Mouse (Mus musculus) cortical plate, adult 2 months (tissue): ENCODE results near the gene Vdac1. TPM values are rescaled to one million over a fixed set of nuclear protein-coding genes. Genes with fewer than 3 reads are reported as not detected.

Experiments used
- H3K27ac ChIP-seq: fragments of 200-500 bp; 2 replicates; pipeline ENCODE4 v1.5.1; 2012; ENCODE audit warnings: low read length, control low read depth, inconsistent platforms; ENCODE audit not compliant: insufficient read depth
- H3K4me1 ChIP-seq: fragments of 200-500 bp; 2 replicates; pipeline ENCODE4 v1.6.1; 2011; ENCODE audit warnings: low read length; ENCODE audit not compliant: control insufficient read depth, insufficient read depth
- H3K4me3 ChIP-seq: fragments of 200-500 bp; 2 replicates; pipeline ENCODE4 v1.5.1; 2011; ENCODE audit warnings: mild to moderate bottlenecking, low read length, control low read depth; ENCODE audit not compliant: insufficient read depth
- CTCF ChIP-seq: fragments of 200-500 bp; IDR thresholded peaks from 2 replicates; pipeline ENCODE4 v1.5.1; 2011; ENCODE audit warnings: mild to moderate bottlenecking, control low read depth, low read length; ENCODE audit not compliant: insufficient read depth; ENCODE audit errors: extremely low read depth
- POLR2A ChIP-seq: fragments of 200-500 bp; IDR thresholded peaks from 2 replicates; pipeline ENCODE4 v1.6.1; 2011; ENCODE audit warnings: mild to moderate bottlenecking, low read length, control low read depth; ENCODE audit not compliant: insufficient read depth; ENCODE audit errors: extremely low read depth
- polyA plus RNA-seq: library from polyadenylated mRNA; depleted of rRNA; stranded (reverse); fragments of >200 nt; gene quantifications from 2 replicates; pipeline ENCODE4 v1.2.3, GENCODE M21; 2012

Gene Vdac1
- polyA plus RNA-seq, 1 experiment: 362 TPM

DNA sequence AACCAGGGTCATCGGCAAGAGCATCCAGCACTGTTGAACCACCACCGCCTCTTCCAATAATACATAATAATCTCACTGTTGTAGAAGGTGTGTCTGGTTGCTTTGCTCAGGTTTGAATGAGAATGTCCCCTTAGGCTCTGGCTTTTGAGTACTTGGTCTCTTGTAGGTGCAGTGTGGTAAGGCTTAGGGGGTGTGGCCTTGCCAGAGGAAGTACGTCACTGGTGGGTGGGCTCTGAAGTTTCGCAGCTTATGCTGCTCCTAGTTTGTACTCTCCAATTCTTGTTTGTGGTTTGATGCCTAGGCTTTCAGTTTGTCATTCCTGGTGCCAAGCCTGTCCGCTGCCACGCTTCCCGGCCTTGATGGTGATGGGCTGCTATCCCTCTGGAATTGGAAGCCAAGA, 29.3 kb downstream of the Vdac1 start:
- TF ChIP-seq CTCF (no peak), POLR2A (no peak)

DNA sequence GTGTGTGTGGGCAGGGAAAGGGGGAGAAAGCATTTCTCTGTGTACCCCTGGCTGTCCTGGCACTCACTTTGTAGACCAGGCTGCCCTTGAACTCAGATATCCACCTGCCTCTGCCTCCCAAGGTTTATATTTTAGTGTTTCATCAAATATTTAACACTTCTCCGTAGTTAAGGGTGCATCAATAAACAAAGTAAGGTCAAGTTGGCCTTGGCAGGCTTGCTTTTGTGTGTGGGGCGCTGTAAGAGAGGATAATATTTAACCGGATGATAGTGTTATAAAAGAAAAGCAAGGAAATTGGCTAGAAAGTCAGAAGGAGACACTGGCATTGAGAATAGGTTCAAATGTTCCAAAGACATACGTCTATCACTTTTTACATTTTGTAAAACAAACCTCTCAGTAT, 33.8 kb downstream of the Vdac1 start:
- Histone ChIP-seq H3K27ac (no peak overlapping the region), H3K4me3 (no peak overlapping the region), H3K4me1 (peaks cover 6% of the 10 kb centered on the region)
- no peak for TF ChIP-seq CTCF
- no peak for TF ChIP-seq POLR2A

More for the DNA sequence above, 29.3 kb downstream of the Vdac1 start:
- Histone ChIP-seq H3K27ac (no peak overlapping the region), H3K4me3 (no peak overlapping the region), H3K4me1 (no peaks in the 10 kb centered on the region)

DNA sequence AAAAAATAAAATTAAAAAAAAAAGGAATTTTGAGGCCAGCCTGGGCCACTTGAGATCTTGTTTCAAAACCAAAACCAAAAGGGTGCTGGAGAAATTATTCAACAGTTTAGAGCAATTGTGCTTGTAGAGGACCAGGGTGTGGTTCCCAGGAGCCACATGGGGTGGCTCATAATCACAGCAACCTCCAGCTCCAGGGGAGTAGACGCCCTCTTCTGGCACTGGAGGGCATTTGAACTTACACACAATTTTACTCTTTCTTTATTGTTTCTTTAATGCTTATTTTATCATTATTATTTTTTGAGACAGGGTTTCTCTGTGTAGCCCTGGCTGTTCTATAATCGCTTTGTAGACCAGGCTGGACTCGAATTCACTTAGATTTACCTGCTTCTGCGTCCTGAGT, 34.7 kb downstream of the Vdac1 start:
- H3K4me3 ChIP-seq: no peak overlapping the region
- H3K4me1 ChIP-seq: peaks cover 6% of the 10 kb centered on the region
- no peak overlapping the region for H3K27ac ChIP-seq
- TF ChIP-seq POLR2A: no peak
- no peak for TF ChIP-seq CTCF

DNA sequence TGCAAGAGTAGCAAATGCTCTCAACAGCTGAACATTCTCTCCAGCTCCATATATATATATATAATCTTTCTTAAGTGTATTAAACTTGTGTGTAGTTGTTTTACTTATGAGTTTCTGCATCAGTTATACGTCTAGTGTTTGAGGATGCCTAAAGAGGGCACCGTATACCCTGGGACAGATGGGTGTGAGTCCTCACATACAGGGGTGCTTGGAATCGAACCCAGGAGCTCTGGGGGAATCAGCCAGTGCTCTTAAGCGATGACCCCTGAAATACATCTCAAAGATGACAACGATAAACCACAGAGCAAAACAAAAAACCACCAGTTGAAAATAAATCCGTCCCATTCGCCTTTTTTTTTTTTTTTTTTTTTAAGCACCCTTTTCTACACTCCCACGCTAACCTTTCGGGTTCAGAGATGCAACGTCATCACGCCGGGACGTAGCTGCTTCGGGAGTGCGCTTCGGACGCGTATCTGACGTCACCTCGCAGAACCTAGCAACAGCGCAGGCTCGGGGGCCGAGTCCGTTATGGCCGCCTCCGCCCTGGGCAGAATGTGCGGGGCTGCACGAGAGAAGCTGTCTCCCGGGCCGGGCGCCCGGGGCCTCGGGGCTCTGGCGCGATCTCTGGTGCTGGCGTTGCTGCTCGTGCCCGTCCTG, 35.4 kb downstream of the Vdac1 start, which contains the start of gene 9530068E07Rik:
Gene 9530068E07Rik (plus strand): TSS at position 489 of the 657 bp plus-strand sequence.
- Histone ChIP-seq H3K4me1 (peaks cover 6% of the 10 kb centered on the region), H3K4me3 (peak within 1 kb of the TSS; percentile 84), H3K27ac (peak within 1 kb of the TSS; percentile 89)
- TF ChIP-seq POLR2A: peak; percentile 90
- TF ChIP-seq CTCF: no peak

DNA sequence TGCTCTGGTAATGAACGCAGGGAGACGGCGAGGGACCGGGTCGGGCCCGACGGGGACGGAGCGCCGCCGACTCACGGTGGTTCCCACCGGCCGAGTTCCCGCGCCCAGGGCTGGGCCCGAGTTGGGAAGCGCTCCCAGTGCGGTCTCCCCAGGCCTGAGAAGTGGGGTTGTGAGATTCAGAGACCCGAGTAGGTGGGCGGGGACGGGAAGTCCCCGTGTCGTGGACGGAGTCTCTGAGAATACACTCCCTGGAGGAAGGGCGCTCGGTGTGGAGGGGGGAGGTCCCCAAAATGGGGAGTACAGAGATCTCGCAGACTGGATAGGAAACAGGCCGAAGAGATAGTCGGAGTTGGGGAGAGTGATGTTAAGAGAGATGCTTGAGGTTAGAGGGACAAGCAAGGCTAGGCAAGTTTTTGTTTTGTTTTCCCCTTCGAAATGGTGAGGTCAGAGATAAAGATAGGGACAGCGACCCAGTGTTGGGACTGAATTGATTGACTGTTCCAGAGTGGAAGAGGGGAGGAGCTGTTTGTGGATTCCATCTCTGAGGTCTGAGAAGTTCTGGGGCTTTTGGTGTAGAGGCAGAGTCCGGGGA, 36.0 kb downstream of the Vdac1 start:
- peak overlapping the region; percentile 89 for H3K27ac ChIP-seq
- peaks cover 6% of the 10 kb centered on the region for H3K4me1 ChIP-seq
- peak overlapping the region; percentile 84 for H3K4me3 ChIP-seq
- TF ChIP-seq POLR2A (no peak), CTCF (no peak)

DNA sequence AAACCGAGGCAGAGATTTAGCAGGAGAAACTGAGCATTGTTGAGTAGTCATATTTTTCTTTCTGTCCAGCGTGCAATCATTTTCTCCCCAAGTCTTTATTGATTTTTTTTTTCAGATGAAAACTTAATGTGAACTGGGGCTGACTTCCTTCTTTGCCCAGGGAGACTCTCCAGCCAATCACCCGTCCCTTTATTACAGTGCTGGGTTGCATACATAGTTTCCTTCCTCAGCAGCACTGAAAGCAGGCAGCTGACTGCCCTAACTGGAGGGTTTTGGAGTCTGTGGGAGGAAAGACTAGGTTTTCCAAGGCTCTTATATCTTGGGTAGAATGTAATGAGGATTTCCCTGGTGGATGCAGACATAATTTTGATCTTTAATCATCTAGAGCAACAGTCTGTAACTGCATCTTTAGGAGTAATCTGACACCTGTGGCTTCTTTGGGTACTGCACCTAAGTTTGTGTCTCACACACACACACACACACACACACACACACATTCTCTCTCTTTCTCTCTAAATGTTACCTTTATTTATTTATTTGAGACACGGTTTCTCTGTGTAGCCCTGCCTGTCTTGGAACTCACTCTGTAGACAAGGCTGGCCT, 36.8 kb downstream of the Vdac1 start:
- Histone ChIP-seq H3K4me1 (peaks cover 6% of the 10 kb centered on the region), H3K27ac (no peak overlapping the region), H3K4me3 (peak overlapping the region; percentile 84; the same call in 1 of the 2 replicates)
- no peak for TF ChIP-seq CTCF
- TF ChIP-seq POLR2A: no peak

DNA sequence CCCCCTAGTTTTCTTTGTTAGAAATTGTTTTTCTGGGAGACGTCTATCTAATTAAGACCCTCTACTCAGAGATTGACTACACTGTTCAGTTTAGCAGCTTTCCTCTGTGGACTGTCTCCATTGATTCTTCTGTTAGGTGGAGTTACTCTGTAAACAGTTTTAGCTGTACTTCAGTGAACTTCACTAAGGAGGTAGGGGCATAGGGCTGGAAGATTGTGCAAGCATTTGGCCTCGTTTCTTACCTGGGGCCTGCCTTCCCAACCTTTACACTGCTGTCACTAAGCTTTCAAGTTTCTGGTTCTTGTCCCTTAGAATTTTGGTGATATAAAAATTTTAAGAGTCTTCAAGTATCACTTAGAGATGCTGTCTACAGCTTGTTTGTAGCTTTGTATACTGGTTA, 40.8 kb downstream of the Vdac1 start:
- Histone ChIP-seq H3K4me3 (no peak overlapping the region), H3K4me1 (peaks cover 5% of the 10 kb centered on the region), H3K27ac (no peak overlapping the region)
- TF ChIP-seq POLR2A (no peak), CTCF (no peak)

DNA sequence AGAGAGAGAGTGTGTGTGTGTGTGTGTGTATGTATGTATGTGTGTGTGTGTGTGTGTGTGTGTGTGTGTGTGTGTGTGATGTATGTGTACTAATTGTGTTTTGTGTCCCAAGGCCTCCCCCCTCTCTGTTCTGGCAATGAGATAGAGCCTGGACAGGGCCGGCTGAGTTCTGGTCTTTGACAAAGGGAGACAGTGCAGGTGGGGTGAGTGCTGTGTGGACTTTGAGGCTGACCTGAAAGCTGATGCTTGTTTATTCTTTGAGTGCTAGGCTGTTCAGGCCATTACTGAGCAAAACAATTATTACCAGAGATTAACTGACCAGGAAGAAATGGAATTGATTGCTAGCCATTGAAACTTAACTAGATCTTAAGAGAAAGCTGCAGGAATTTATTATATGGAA, 41.9 kb downstream of the Vdac1 start:
- no peak overlapping the region for H3K4me3 ChIP-seq
- H3K27ac ChIP-seq: no peak overlapping the region
- TF ChIP-seq POLR2A (no peak), CTCF (no peak)
- H3K4me1 ChIP-seq: no peaks in the 10 kb centered on the region; the same call in none of the 2 replicates

DNA sequence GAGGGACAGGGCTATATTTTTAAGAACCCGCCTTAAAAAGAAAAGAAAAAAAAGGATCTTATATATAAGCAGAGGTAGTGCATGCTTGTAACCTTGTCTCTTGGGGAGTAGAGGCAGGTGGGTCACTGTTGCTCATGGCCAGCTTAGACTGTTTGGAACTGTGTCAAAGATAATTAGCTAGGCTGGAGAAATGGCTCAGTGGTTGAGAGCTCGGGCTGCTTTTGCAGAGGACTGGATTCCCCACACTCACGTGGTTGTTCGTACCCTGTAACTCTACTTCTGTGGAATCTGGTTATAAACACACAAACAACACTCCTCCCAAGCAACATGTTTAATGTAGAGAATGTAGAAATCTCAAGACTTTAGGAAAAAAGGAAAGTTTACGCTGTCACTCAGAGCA, 43.5 kb downstream of the Vdac1 start:
- Histone ChIP-seq H3K4me1 (no peaks in the 10 kb centered on the region; the same call in 1 of the 2 replicates), H3K4me3 (no peak overlapping the region), H3K27ac (no peak overlapping the region)
- TF ChIP-seq CTCF (no peak), POLR2A (no peak)
